Mouse (Mus musculus): ENCODE results near the gene Cpeb2. TPM values are rescaled to one million over a fixed set of nuclear protein-coding genes. Genes with fewer than 3 reads are reported as not detected.

Cpeb2 gene
- polyA plus RNA-seq (2012; fragmentation: generic; extraction: Trizol), result 3.4 TPM

DNA sequence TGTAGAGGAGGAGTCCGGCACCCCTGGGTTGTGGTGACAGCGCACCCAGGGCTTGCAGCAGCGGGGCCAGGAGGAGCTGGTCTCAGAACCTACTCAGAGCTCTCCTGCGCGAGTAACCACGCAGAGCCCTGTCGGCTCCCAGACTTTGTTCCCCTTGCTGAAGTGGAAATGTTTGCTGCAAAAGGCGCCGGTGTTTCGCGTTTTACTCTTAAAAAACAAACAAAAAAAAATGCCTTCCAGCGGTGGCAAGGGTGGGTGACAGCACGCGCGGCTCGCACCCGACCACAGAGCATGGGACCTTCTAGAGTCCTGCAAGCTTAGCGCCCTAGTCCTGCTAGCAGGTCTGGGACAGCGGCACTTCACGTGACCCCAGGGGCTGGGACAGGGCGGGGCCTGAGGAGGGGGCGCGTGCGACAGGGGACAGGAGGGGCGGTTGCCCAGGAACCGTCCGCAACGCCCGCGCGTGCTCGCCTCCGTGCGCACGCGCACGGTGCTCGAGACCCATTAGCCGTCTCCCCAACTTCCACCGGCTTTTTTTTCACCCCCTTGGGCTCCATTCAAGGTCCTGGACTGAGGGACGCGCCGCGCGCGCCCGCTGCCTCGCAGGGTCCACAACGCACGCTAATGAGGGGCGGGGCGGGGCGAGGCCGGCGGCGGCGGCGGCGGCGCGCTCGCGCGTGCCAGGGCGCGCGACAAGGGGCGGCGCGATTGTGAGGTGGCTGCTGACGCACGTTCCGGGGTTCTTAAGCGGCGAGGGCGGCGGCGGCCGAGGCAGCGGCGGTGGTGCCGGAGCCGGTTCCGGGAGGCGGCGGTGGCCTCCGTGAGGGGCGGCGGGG, at the start of gene Cpeb2:
Cpeb2 (plus strand) TSS at position 691 of the 836 bp plus-strand sequence.
- peaks cover 20% of the 10 kb centered on the region for H3K79me2 ChIP-seq (ENCODE audit: control insufficient read depth, insufficient read depth)
- TF ChIP-seq POLR2A (IDR thresholded peaks at IDR 0.05; ENCODE audit: insufficient read length, low read depth), result peak; percentile 91
- TF ChIP-seq POLR2AphosphoS2 (IDR thresholded peaks at IDR 0.05; ENCODE audit: insufficient read length, low read depth), result peak; percentile 98
- TF ChIP-seq TCF12 (IDR thresholded peaks at IDR 0.05; ENCODE audit: insufficient read depth, poor library complexity, severe bottlenecking), result no peak
- TF ChIP-seq USF1 (IDR thresholded peaks at IDR 0.05; ENCODE audit: low read depth), result peak; percentile 87
- peak in 1 of 3 experiments; percentile 9 for TF ChIP-seq MYOG (IDR thresholded peaks at IDR 0.05; ENCODE audit: control insufficient read depth in 1 of 3, insufficient read depth in 1 of 3, insufficient read length in 2 of 3, low read depth in 2 of 3)
- TF ChIP-seq MYOD1 (IDR thresholded peaks at IDR 0.05; ENCODE audit: control insufficient read depth in 1 of 3, insufficient read length in 2 of 3, low read depth in 2 of 3), result peak in 1 of 3 experiments; percentile 25
- no peak for TF ChIP-seq MAX (IDR thresholded peaks at IDR 0.05; ENCODE audit: low read depth)
- TF ChIP-seq REST (IDR thresholded peaks at IDR 0.05; ENCODE audit: insufficient read depth, insufficient read length), result no peak
- peak within 1 kb of the TSS; percentile 98 for H3ac ChIP-seq (ENCODE audit: control insufficient read depth, insufficient read length)
- H3K4me3 ChIP-seq, result peak within 1 kb of the TSS; percentile 43
- H3K27me3 ChIP-seq (ENCODE audit: control insufficient read depth, insufficient read depth, insufficient read length), result no peaks in the 10 kb centered on the region
- H3K4me2 ChIP-seq (ENCODE audit: low read depth), result peak within 1 kb of the TSS; percentile 93
- no peaks in the 10 kb centered on the region for H3K36me3 ChIP-seq (ENCODE audit: control insufficient read depth, insufficient read depth)

DNA sequence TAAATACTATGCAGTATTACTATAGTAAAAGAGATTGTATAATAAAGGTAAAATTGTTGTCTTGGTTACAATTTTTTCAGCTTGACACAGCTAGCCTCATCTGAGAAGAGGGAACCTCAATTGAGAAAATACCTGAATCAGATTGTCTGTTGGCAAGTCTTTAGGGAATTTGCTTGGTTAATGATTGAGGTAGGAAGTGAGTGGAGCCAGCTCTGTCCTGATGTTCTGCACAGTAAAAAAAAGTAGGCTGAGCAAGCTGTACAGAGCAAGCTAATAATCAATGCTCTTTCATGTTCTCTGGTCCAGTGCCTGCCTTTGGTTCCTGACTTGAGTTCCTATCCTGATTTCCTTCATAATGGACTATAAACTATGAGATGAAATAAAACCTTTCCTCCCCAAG, 49.4 kb upstream of the Cpeb2 start:
- Histone ChIP-seq H3K4me2 (ENCODE audit: low read depth) (no peak overlapping the region), H3K4me3 (no peak overlapping the region), H3K36me3 (ENCODE audit: control insufficient read depth, insufficient read depth) (no peaks in the 10 kb centered on the region), H3K79me2 (ENCODE audit: control insufficient read depth, insufficient read depth) (no peaks in the 10 kb centered on the region), H3ac (ENCODE audit: control insufficient read depth, insufficient read length) (no peak overlapping the region), H3K27me3 (ENCODE audit: control insufficient read depth, insufficient read depth, insufficient read length) (no peaks in the 10 kb centered on the region)
- TF ChIP-seq CEBPB (IDR thresholded peaks at IDR 0.05; ENCODE audit: insufficient read depth, poor library complexity, severe bottlenecking) (no peak), TCF3 (IDR thresholded peaks at IDR 0.05; ENCODE audit: insufficient read length, low read depth) (no peak), USF1 (IDR thresholded peaks at IDR 0.05; ENCODE audit: low read depth) (no peak), POLR2A (IDR thresholded peaks at IDR 0.05; ENCODE audit: insufficient read length, low read depth) (no peak), MYOG (IDR thresholded peaks at IDR 0.05; ENCODE audit: control insufficient read depth in 1 of 3, insufficient read depth in 1 of 3, insufficient read length in 2 of 3, low read depth in 2 of 3) (no peak), MAX (IDR thresholded peaks at IDR 0.05; ENCODE audit: low read depth) (no peak), POLR2AphosphoS2 (IDR thresholded peaks at IDR 0.05; ENCODE audit: insufficient read length, low read depth) (no peak), TCF12 (IDR thresholded peaks at IDR 0.05; ENCODE audit: insufficient read depth, poor library complexity, severe bottlenecking) (no peak), E2F4 (IDR thresholded peaks at IDR 0.05; ENCODE audit: insufficient read depth) (no peak)

GRCm38 (mm10) chr5:43184834-43185233, 48.1 kb upstream of the Cpeb2 start:
- Histone ChIP-seq H3K79me2 (ENCODE audit: control insufficient read depth, insufficient read depth) (no peaks in the 10 kb centered on the region), H3K27me3 (ENCODE audit: control insufficient read depth, insufficient read depth, insufficient read length) (no peaks in the 10 kb centered on the region), H3K4me3 (no peak overlapping the region), H3K36me3 (ENCODE audit: control insufficient read depth, insufficient read depth) (no peaks in the 10 kb centered on the region), H3ac (ENCODE audit: control insufficient read depth, insufficient read length) (no peak overlapping the region), H3K4me2 (ENCODE audit: low read depth) (no peak overlapping the region)
- TF ChIP-seq TCF3 (IDR thresholded peaks at IDR 0.05; ENCODE audit: insufficient read length, low read depth) (no peak), CEBPB (IDR thresholded peaks at IDR 0.05; ENCODE audit: insufficient read depth, poor library complexity, severe bottlenecking) (no peak), POLR2AphosphoS2 (IDR thresholded peaks at IDR 0.05; ENCODE audit: insufficient read length, low read depth) (no peak), USF1 (IDR thresholded peaks at IDR 0.05; ENCODE audit: low read depth) (no peak), MYOG (IDR thresholded peaks at IDR 0.05; ENCODE audit: control insufficient read depth in 1 of 3, insufficient read depth in 1 of 3, insufficient read length in 2 of 3, low read depth in 2 of 3) (no peak), MAX (IDR thresholded peaks at IDR 0.05; ENCODE audit: low read depth) (no peak), POLR2A (IDR thresholded peaks at IDR 0.05; ENCODE audit: insufficient read length, low read depth) (no peak), REST (IDR thresholded peaks at IDR 0.05; ENCODE audit: insufficient read depth, insufficient read length) (no peak), SRF (IDR thresholded peaks at IDR 0.05; ENCODE audit: control insufficient read depth, insufficient read length, low read depth) (no peak), E2F4 (IDR thresholded peaks at IDR 0.05; ENCODE audit: insufficient read depth) (no peak)

- H3K4me2 ChIP-seq (ENCODE audit: low read depth), result no peak overlapping the region
- H3K27me3 ChIP-seq (ENCODE audit: control insufficient read depth, insufficient read depth, insufficient read length), result no peaks in the 10 kb centered on the region
- no peaks in the 10 kb centered on the region for H3K79me2 ChIP-seq (ENCODE audit: control insufficient read depth, insufficient read depth)
- no peaks in the 10 kb centered on the region for H3K36me3 ChIP-seq (ENCODE audit: control insufficient read depth, insufficient read depth)
- TF ChIP-seq POLR2A (IDR thresholded peaks at IDR 0.05; ENCODE audit: insufficient read length, low read depth) (no peak), MYOD1 (IDR thresholded peaks at IDR 0.05; ENCODE audit: control insufficient read depth in 1 of 3, insufficient read length in 2 of 3, low read depth in 2 of 3) (no peak)
- no peak overlapping the region for H3ac ChIP-seq (ENCODE audit: control insufficient read depth, insufficient read length)
- no peak overlapping the region for H3K4me3 ChIP-seq
These were observed 47.5 kb upstream of the Cpeb2 start for GRCm38 (mm10) chr5:43185478-43185877.

- Histone ChIP-seq H3K79me2 (ENCODE audit: control insufficient read depth, insufficient read depth) (no peaks in the 10 kb centered on the region), H3K27me3 (ENCODE audit: control insufficient read depth, insufficient read depth, insufficient read length) (no peaks in the 10 kb centered on the region), H3ac (ENCODE audit: control insufficient read depth, insufficient read length) (no peak overlapping the region), H3K36me3 (ENCODE audit: control insufficient read depth, insufficient read depth) (no peaks in the 10 kb centered on the region), H3K4me3 (no peak overlapping the region), H3K4me2 (ENCODE audit: low read depth) (no peak overlapping the region)
- TF ChIP-seq POLR2AphosphoS2 (IDR thresholded peaks at IDR 0.05; ENCODE audit: insufficient read length, low read depth) (no peak), POLR2A (IDR thresholded peaks at IDR 0.05; ENCODE audit: insufficient read length, low read depth) (no peak), CEBPB (IDR thresholded peaks at IDR 0.05; ENCODE audit: insufficient read depth, poor library complexity, severe bottlenecking) (no peak), TCF3 (IDR thresholded peaks at IDR 0.05; ENCODE audit: insufficient read length, low read depth) (no peak), MAX (IDR thresholded peaks at IDR 0.05; ENCODE audit: low read depth) (no peak), E2F4 (IDR thresholded peaks at IDR 0.05; ENCODE audit: insufficient read depth) (no peak)
These were observed 32.3 kb upstream of the Cpeb2 start for GRCm38 (mm10) chr5:43200686-43201085.

All from myocyte (in vitro differentiated cells).